Comparison of ENCODE assay signal across 15 mouse cellular contexts in genomic region chr9:117508941-117509340, GRCm38 (mm10).
DNase-seq lines count a peak whose midpoint lies in the region; ATAC-seq and TF ChIP-seq lines count a peak whose summit lies in the region.
"Had no signal": no experiment of that assay in that cellular context is flagged by ENCODE, and none has a peak within 500 bp of the region (broad histone marks: within the 10 kb centered on the region; RNA-seq: fewer than 3 reads in every experiment).

No protein-coding gene starts in this region.

- DNase-seq in cerebellum, postnatal 25 days, result peak; percentile 10 to 15
- no peak for DNase-seq in cerebellum, adult 11-12 months
- DNase-seq in layer of hippocampus, adult 2 months (ENCODE audit: low spot score in 2 of 2), result peak; percentile 3 to 12
- DNase-seq in layer of hippocampus, postnatal 25 days (ENCODE audit: extremely low spot score in 1 of 2, low spot score in 1 of 2), result no peak
- no peak for DNase-seq in midbrain, embryonic 10.5 days (ENCODE audit: low spot score)
- DNase-seq in retina, embryonic 14.5 days (ENCODE audit: low spot score), result peak; percentile 16
- no peak for DNase-seq in adrenal gland, postnatal 25 days
- DNase-seq: cerebellum, adult 11 months; gastrocnemius, adult 2 months; heart, adult 2 months; right cerebral cortex, postnatal 25 days; thymus, adult 18-20 months had no signal

- peak; percentile 62; the same call in 1 of the 2 replicates for ATAC-seq in midbrain, embryonic 16.5 days
- ATAC-seq: inflammation-experienced regulatory T-cells, adult 6 months; Patski had no signal

- no peaks in the 10 kb centered on the region for H3K36me3 ChIP-seq in midbrain, embryonic 16.5 days (ENCODE audit: control insufficient read depth, insufficient read depth, low read length)
- no peaks in the 10 kb centered on the region for H3K36me3 ChIP-seq in midbrain, embryonic 10.5 days

- no peaks in the 10 kb centered on the region for H3K9me3 ChIP-seq in midbrain, embryonic 16.5 days (replicated peaks; ENCODE audit: control insufficient read depth, low read length, poor library complexity, severe bottlenecking)
- no peaks in the 10 kb centered on the region for H3K9me3 ChIP-seq in midbrain, embryonic 10.5 days (replicated peaks)

- no peak overlapping the region for H3K9ac ChIP-seq in midbrain, embryonic 16.5 days (ENCODE audit: low read depth, low read length)

- no peaks in the 10 kb centered on the region for H3K27me3 ChIP-seq in midbrain, embryonic 16.5 days (ENCODE audit: control insufficient read depth, insufficient read depth, low read depth, low read length)
- no peaks in the 10 kb centered on the region for H3K27me3 ChIP-seq in midbrain, embryonic 10.5 days (ENCODE audit: low read depth, poor library complexity, severe bottlenecking)
- H3K27me3 ChIP-seq: Patski had no signal

- H3K4me1 ChIP-seq in midbrain, embryonic 16.5 days (ENCODE audit: control insufficient read depth, insufficient read depth, low read length), result no peaks in the 10 kb centered on the region
- H3K4me1 ChIP-seq in midbrain, embryonic 10.5 days, result no peaks in the 10 kb centered on the region

- no peak overlapping the region for H3K4me2 ChIP-seq in midbrain, embryonic 16.5 days (ENCODE audit: low read length)

- H3K4me3 ChIP-seq in layer of hippocampus, adult 2 months, result no peak overlapping the region
- no peak overlapping the region for H3K4me3 ChIP-seq in midbrain, embryonic 16.5 days (ENCODE audit: low read depth, low read length)
- H3K4me3 ChIP-seq in midbrain, embryonic 10.5 days, result no peak overlapping the region
- H3K4me3 ChIP-seq: gastrocnemius, adult 2 months; heart, adult 2 months had no signal

- TF ChIP-seq CTCF in layer of hippocampus, adult 2 months (conservative IDR thresholded peaks at IDR 0.05), result no peak

- no peak overlapping the region for H3K27ac ChIP-seq in layer of hippocampus, adult 2 months
- H3K27ac ChIP-seq in midbrain, embryonic 16.5 days (ENCODE audit: low read length), result no peak overlapping the region
- no peak overlapping the region for H3K27ac ChIP-seq in midbrain, embryonic 10.5 days (replicated peaks)
- H3K27ac ChIP-seq: gastrocnemius, adult 2 months; heart, adult 2 months had no signal

- WGBS in midbrain, embryonic 16.5 days, result 59% methylated on average over 11 of the region's 11 CpGs
- WGBS in midbrain, embryonic 10.5 days, result 89% methylated on average over 11 of the region's 11 CpGs

Comparison
In these comparisons a context has a peak if more than half of its experiments do, and no peak if none do; other contexts are left out.
1. DNase-seq: peak in cerebellum, postnatal 25 days (2 of 2), layer of hippocampus, adult 2 months (2 of 2) and retina, embryonic 14.5 days (single experiment); none in cerebellum, adult 11-12 months (single experiment), layer of hippocampus, postnatal 25 days (0 of 2), midbrain, embryonic 10.5 days (single experiment) and adrenal gland, postnatal 25 days (single experiment).